Mouse (Mus musculus): ENCODE measurements around the gene Npffr2. TPM values are rescaled to one million over a fixed set of nuclear protein-coding genes. Genes with fewer than 3 reads are reported as not detected.

The Npffr2 gene
- polyA plus RNA-seq, 1 experiment from 2014 or later, result not detected

DNA sequence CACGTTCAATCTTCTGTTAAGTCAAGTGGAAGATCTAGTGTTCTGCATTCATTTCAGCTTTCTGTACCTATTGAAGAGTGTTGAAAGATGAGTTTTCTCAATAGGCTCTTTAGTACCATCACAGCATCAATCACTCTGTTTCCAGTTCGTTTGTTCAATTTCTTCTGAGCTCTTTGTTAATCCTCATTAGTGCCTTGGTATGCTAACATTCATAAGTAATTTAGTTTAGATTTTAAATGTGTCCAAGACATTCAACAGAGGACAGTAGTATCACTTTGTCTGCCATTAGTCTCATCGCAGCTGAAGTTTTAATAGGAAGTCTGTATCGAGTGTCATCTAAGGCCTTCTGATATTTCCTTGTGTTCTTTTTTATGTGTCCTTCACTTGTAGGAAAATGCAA is 65.1 kb downstream of the Npffr2 start:
- no peaks in the 10 kb centered on the region for H3K27me3 ChIP-seq (ENCODE audit: control insufficient read depth, insufficient read depth, low read length)
- 83% methylated on average over 4 of the region's 4 CpGs for WGBS

DNA sequence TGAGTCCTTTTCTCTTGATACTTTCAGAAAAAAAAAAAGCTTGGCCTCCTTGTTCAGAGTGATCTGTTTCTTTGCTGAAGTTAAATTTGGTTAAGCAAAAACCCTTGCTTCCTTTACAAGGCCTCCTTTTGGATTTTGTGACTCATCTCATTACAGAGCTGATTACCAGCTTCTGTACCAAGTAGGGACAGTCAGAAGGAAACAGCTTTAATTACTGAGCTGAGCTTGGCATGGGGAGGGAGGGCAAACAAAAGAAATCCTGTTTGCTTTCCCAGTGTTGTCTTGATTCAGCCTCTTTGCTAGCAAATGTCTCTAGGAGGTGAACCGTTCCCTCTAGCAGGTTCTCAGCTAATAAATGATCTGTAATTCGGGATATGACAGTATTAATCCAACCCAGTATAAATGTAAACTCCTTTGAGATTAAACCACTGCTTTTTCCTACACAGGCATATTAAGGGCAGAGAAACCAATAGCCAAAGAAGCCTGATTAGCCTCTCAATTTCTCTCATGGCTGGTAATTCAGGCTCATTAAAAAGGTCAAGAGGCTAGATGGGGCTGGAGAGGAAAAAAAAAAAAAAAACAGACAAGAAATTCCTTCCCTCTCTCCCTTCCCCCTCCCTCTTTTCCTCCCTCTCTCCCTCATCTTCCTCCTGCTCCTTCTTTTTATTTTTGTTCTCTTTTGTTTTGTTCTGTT is 84.2 kb downstream of the Npffr2 start:
- WGBS, result 69% methylated on average over 2 of the region's 2 CpGs
- DNase-seq (ENCODE audit: low spot score), result no peak

More for the DNA sequence above, 65.1 kb downstream of the Npffr2 start:
- Histone ChIP-seq H3K36me3 (ENCODE audit: control insufficient read depth, insufficient read depth, low read length) (no peaks in the 10 kb centered on the region), H3K27ac (replicated peaks; ENCODE audit: low read depth, low read length) (no peak overlapping the region), H3K4me2 (ENCODE audit: low read depth, severe bottlenecking) (no peak overlapping the region), H3K4me3 (ENCODE audit: low read depth, low read length) (no peak overlapping the region), H3K4me1 (ENCODE audit: control insufficient read depth, insufficient read depth, low read length) (no peaks in the 10 kb centered on the region), H3K9ac (ENCODE audit: low read length) (no peak overlapping the region), H3K9me3 (ENCODE audit: control insufficient read depth, low read length) (peaks cover 2% of the 10 kb centered on the region; the same call in 1 of the 2 replicates)
- no peak for DNase-seq (ENCODE audit: low spot score)
- ATAC-seq (ENCODE audit: insufficient number of reproducible peaks, low FRiP score, low TSS enrichment, low read depth), result no peak

DNA sequence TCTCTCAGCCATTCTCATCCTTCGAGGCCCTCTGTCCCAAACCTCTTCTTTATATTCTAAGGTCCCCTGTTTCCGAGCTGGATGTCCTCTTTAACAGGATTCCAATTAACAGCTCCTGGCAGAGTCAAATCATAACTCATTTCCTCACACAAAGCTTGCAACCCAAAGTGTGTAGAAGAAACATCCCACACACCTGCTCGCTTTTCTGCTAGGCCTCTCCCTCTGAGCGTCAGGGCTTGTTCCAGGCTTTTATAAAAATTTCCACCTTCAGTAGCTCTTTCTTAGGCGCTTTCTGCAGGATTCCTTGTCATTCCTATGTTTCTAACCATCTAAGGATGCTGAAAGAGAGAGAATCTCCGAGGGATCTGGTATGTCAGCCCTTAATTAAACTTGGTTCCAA is 85.0 kb downstream of the Npffr2 start:
- ATAC-seq (ENCODE audit: insufficient number of reproducible peaks, low FRiP score, low TSS enrichment, low read depth), result no peak
- no peak overlapping the region for H3K27ac ChIP-seq (replicated peaks; ENCODE audit: low read depth, low read length)

More for the DNA sequence above, 84.2 kb downstream of the Npffr2 start:
- Histone ChIP-seq H3K27ac (replicated peaks; ENCODE audit: low read depth, low read length) (no peak overlapping the region), H3K36me3 (ENCODE audit: control insufficient read depth, insufficient read depth, low read length) (no peaks in the 10 kb centered on the region), H3K9me3 (ENCODE audit: control insufficient read depth, low read length) (no peaks in the 10 kb centered on the region), H3K4me2 (ENCODE audit: low read depth, severe bottlenecking) (no peak overlapping the region), H3K9ac (ENCODE audit: low read length) (no peak overlapping the region), H3K4me3 (ENCODE audit: low read depth, low read length) (no peak overlapping the region), H3K4me1 (ENCODE audit: control insufficient read depth, insufficient read depth, low read length) (no peaks in the 10 kb centered on the region), H3K27me3 (ENCODE audit: control insufficient read depth, insufficient read depth, low read length) (no peaks in the 10 kb centered on the region)
- ATAC-seq (ENCODE audit: insufficient number of reproducible peaks, low FRiP score, low TSS enrichment, low read depth), result no peak

DNA sequence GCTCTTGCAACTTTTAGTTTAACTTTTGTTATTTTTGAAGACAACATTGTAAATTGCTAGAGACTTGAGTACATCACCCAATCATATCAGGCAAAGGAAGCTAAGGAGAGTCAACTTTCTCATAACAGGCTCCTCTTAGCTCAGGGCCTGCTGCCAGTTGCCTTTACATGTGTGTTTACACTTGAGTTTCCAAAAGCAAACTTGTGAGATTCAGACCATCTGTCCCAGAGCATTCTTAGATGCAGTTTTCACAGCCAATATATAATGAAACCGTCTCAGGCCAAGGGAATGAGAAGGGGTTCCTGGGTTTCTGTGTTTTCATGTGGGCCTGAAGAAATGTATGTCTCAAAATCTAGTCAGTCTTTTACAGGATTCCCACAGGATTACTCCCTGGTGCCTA is 104.4 kb downstream of the Npffr2 start:
- Histone ChIP-seq H3K27me3 (ENCODE audit: control insufficient read depth, insufficient read depth, low read length) (no peaks in the 10 kb centered on the region), H3K9me3 (ENCODE audit: control insufficient read depth, low read length) (no peaks in the 10 kb centered on the region), H3K4me2 (ENCODE audit: low read depth, severe bottlenecking) (no peak overlapping the region), H3K36me3 (ENCODE audit: control insufficient read depth, insufficient read depth, low read length) (no peaks in the 10 kb centered on the region), H3K9ac (ENCODE audit: low read length) (no peak overlapping the region), H3K4me1 (ENCODE audit: control insufficient read depth, insufficient read depth, low read length) (no peaks in the 10 kb centered on the region), H3K27ac (replicated peaks; ENCODE audit: low read depth, low read length) (no peak overlapping the region), H3K4me3 (ENCODE audit: low read depth, low read length) (no peak overlapping the region)
- no peak for ATAC-seq (ENCODE audit: insufficient number of reproducible peaks, low FRiP score, low TSS enrichment, low read depth)
- WGBS, result 74% methylated on average over 1 of the region's 1 CpGs
- no peak for DNase-seq (ENCODE audit: low spot score)

More for the DNA sequence above, 85.0 kb downstream of the Npffr2 start:
- Histone ChIP-seq H3K4me3 (ENCODE audit: low read depth, low read length) (no peak overlapping the region), H3K9me3 (ENCODE audit: control insufficient read depth, low read length) (no peaks in the 10 kb centered on the region), H3K36me3 (ENCODE audit: control insufficient read depth, insufficient read depth, low read length) (no peaks in the 10 kb centered on the region), H3K4me1 (ENCODE audit: control insufficient read depth, insufficient read depth, low read length) (no peaks in the 10 kb centered on the region), H3K4me2 (ENCODE audit: low read depth, severe bottlenecking) (no peak overlapping the region), H3K27me3 (ENCODE audit: control insufficient read depth, insufficient read depth, low read length) (no peaks in the 10 kb centered on the region), H3K9ac (ENCODE audit: low read length) (no peak overlapping the region)
- WGBS, result 74% methylated on average over 6 of the region's 6 CpGs
- DNase-seq (ENCODE audit: low spot score), result no peak

Other genes with a start within 250 kb of the Npffr2 start
- gene Gc, start 69.5 kb upstream of the Npffr2 start, polyA plus RNA-seq (2014; fragmentation: Nextera tagmentation; extraction: Ambion mirVana), result not detected in 2 replicates

Measured in limb, embryonic 11.5 days (tissue).